Mouse (Mus musculus) CH12.LX (cell line): ENCODE data around the gene Entpd7. TPM values are rescaled to one million over a fixed set of nuclear protein-coding genes. Genes with fewer than 3 reads are reported as not detected.

ENCODE experiments used
- DNase-seq: peaks from one replicate; pipeline ENCODE4 v3.0.0-alpha.2; 2013; ENCODE audit errors: extremely low read depth
- H3K27ac ChIP-seq: 2 replicates; pipeline ENCODE4 v1.5.1; 2012; ENCODE audit warnings: low read depth, mild to moderate bottlenecking, control low read depth, moderate library complexity; ENCODE audit not compliant: insufficient read depth
- H3K27me3 ChIP-seq: replicated peaks from 2 replicates; pipeline ENCODE3; 2012; ENCODE audit warnings: inconsistent platforms
- H3K36me3 ChIP-seq, 2 experiments: replicated peaks in 1 of 2; 2 replicates each; pipeline versions ENCODE3 to v1.6.1; 2012; ENCODE audit warnings: inconsistent platforms in 1 of 2, low read length in 1 of 2, mild to moderate bottlenecking in 1 of 2, mixed read lengths in 1 of 2, moderate library complexity in 1 of 2; ENCODE audit not compliant: control insufficient read depth in 1 of 2, insufficient read depth in 1 of 2
- H3K4me1 ChIP-seq, 2 experiments: 2 replicates each; pipeline ENCODE4 v1.6.1; 2012; ENCODE audit warnings: inconsistent platforms in 1 of 2, moderate library complexity in 1 of 2; ENCODE audit not compliant: insufficient read depth in 2 of 2, control insufficient read depth in 1 of 2
- H3K4me2 ChIP-seq: 2 replicates; pipeline ENCODE4 v1.6.1; 2012; ENCODE audit warnings: low read depth, mild to moderate bottlenecking, control low read depth; ENCODE audit not compliant: poor library complexity, insufficient read depth, severe bottlenecking
- H3K4me3 ChIP-seq, 3 experiments: fragments of 150-350 bp in 1 of 3; sonication (generic) in 1 of 3; replicated peaks in 1 of 3; 2 replicates each; pipeline versions ENCODE3 to v1.5.1; 2011 to 2012; ENCODE audit warnings: low read depth in 2 of 3, low read length in 2 of 3, mild to moderate bottlenecking in 2 of 3, moderate library complexity in 2 of 3, control low read depth in 1 of 3, improper control_type of control experiment in 1 of 3, inconsistent platforms in 1 of 3, mixed read lengths in 1 of 3; ENCODE audit not compliant: poor library complexity in 1 of 3
- H3K79me2 ChIP-seq: replicated peaks from 2 replicates; pipeline ENCODE4 v1.6.1; 2012; ENCODE audit warnings: mild to moderate bottlenecking, moderate library complexity; ENCODE audit not compliant: control insufficient read depth, poor library complexity, insufficient read depth, severe bottlenecking; ENCODE audit errors: extremely low read depth
- H3K9ac ChIP-seq: 2 replicates; pipeline ENCODE4 v1.6.1; 2012; ENCODE audit warnings: low read depth, mild to moderate bottlenecking, control low read depth, moderate library complexity; ENCODE audit not compliant: insufficient read depth
- H3K9me3 ChIP-seq: replicated peaks from 2 replicates; pipeline ENCODE3; 2012; ENCODE audit warnings: low read length, inconsistent platforms, mixed read lengths
- CHD2 ChIP-seq: IDR thresholded peaks from 2 replicates; pipeline ENCODE4 v1.6.1; 2011; ENCODE audit warnings: low read length, improper control_type of control experiment
- CTCF ChIP-seq, 2 experiments: IDR thresholded peaks in 1 of 2; conservative IDR thresholded peaks in 1 of 2; 2 replicates each; pipeline ENCODE4 v1.5.1; 2011 to 2012; ENCODE audit warnings: low read depth in 2 of 2, low read length in 2 of 2, improper control_type of control experiment in 1 of 2, inconsistent platforms in 1 of 2, mild to moderate bottlenecking in 1 of 2, moderate library complexity in 1 of 2
- E2F4 ChIP-seq: IDR thresholded peaks from 2 replicates; pipeline ENCODE4 v1.6.1; 2011; ENCODE audit warnings: low read depth, low read length, improper control_type of control experiment; ENCODE audit not compliant: insufficient replicate concordance
- ELF1 ChIP-seq: IDR thresholded peaks from 2 replicates; pipeline ENCODE4 v1.6.1; 2014; ENCODE audit warnings: low read depth, mild to moderate bottlenecking, inconsistent platforms, low read length, improper control_type of control experiment
- EP300 ChIP-seq: IDR thresholded peaks from 2 replicates; pipeline ENCODE4 v1.6.1; 2011; ENCODE audit warnings: low read length, improper control_type of control experiment
- ETS1 ChIP-seq: conservative IDR thresholded peaks from 2 replicates; pipeline ENCODE4 v1.6.1; 2012; ENCODE audit warnings: low read depth, mild to moderate bottlenecking, inconsistent platforms, low read length, improper control_type of control experiment, moderate library complexity
- HCFC1 ChIP-seq: IDR thresholded peaks from 2 replicates; pipeline ENCODE4 v1.6.1; 2012; ENCODE audit warnings: low read depth, mild to moderate bottlenecking, inconsistent platforms, low read length, improper control_type of control experiment
- JUN ChIP-seq: IDR thresholded peaks from 2 replicates; pipeline ENCODE4 v1.6.1; 2011; ENCODE audit warnings: low read depth, mild to moderate bottlenecking, low read length, improper control_type of control experiment, moderate library complexity; ENCODE audit not compliant: insufficient read depth
- MAX ChIP-seq: IDR thresholded peaks from 2 replicates; pipeline ENCODE4 v1.6.1; 2011; ENCODE audit warnings: low read length, improper control_type of control experiment
- MAZ ChIP-seq: IDR thresholded peaks from 2 replicates; pipeline ENCODE4 v1.6.1; 2012; ENCODE audit warnings: low read depth, mild to moderate bottlenecking, inconsistent platforms, low read length, improper control_type of control experiment, moderate library complexity
- MEF2A ChIP-seq: IDR thresholded peaks from 2 replicates; pipeline ENCODE4 v1.6.1; 2014; ENCODE audit warnings: low read depth, mild to moderate bottlenecking, inconsistent platforms, low read length, improper control_type of control experiment, borderline replicate concordance
- MXI1 ChIP-seq: IDR thresholded peaks from 2 replicates; pipeline ENCODE4 v1.6.1; 2011; ENCODE audit warnings: mild to moderate bottlenecking, low read depth, low read length, improper control_type of control experiment
- MYC ChIP-seq: IDR thresholded peaks from 2 replicates; pipeline ENCODE4 v1.6.1; 2011; ENCODE audit warnings: low read depth, mild to moderate bottlenecking, improper control_type of control experiment, low read length
- NELFE ChIP-seq: IDR thresholded peaks from 2 replicates; pipeline ENCODE4 v1.6.1; 2011; ENCODE audit warnings: low read depth, low read length, improper control_type of control experiment
- NRF1 ChIP-seq: IDR thresholded peaks from 2 replicates; pipeline ENCODE4 v1.6.1; 2014; ENCODE audit warnings: low read depth, mild to moderate bottlenecking, inconsistent platforms, low read length, improper control_type of control experiment, moderate library complexity
- PAX5 ChIP-seq: IDR thresholded peaks from 2 replicates; pipeline ENCODE4 v1.6.1; 2012; ENCODE audit warnings: low read length, inconsistent platforms, mixed read lengths
- POLR2AphosphoS2 ChIP-seq: IDR thresholded peaks from 2 replicates; pipeline ENCODE4 v1.6.1; 2011; ENCODE audit warnings: low read depth, low read length, improper control_type of control experiment
- RAD21 ChIP-seq: IDR thresholded peaks from 2 replicates; pipeline ENCODE4 v1.6.1; 2011; ENCODE audit warnings: low read depth, mild to moderate bottlenecking, low read length, improper control_type of control experiment, moderate library complexity
- SIN3A ChIP-seq: IDR thresholded peaks from 2 replicates; pipeline ENCODE4 v1.6.1; 2012; ENCODE audit warnings: low read length, improper control_type of control experiment, inconsistent platforms
- SMC3 ChIP-seq: IDR thresholded peaks from 2 replicates; pipeline ENCODE4 v1.6.1; 2011; ENCODE audit warnings: low read depth, low read length, improper control_type of control experiment
- TBP ChIP-seq: conservative IDR thresholded peaks from 2 replicates; pipeline ENCODE4 v1.6.1; 2011; ENCODE audit warnings: low read depth, low read length, improper control_type of control experiment
- TCF12 ChIP-seq: IDR thresholded peaks from 2 replicates; pipeline ENCODE4 v1.6.1; 2014; ENCODE audit warnings: low read depth, mild to moderate bottlenecking, inconsistent platforms, low read length, improper control_type of control experiment
- USF1 ChIP-seq: IDR thresholded peaks from 2 replicates; pipeline ENCODE4 v1.6.1; 2014; ENCODE audit warnings: low read depth, mild to moderate bottlenecking, inconsistent platforms, low read length, improper control_type of control experiment
- USF2 ChIP-seq: conservative IDR thresholded peaks from 2 replicates; pipeline ENCODE4 v1.6.1; 2011; ENCODE audit warnings: low read depth, low read length, improper control_type of control experiment
- ZC3H11A ChIP-seq: IDR thresholded peaks from 2 replicates; pipeline ENCODE4 v1.6.1; 2012; ENCODE audit warnings: low read depth, mild to moderate bottlenecking, inconsistent platforms, low read length, improper control_type of control experiment
- ZNF384 ChIP-seq: IDR thresholded peaks from 2 replicates; pipeline ENCODE4 v1.6.1; 2012; ENCODE audit warnings: low read depth, low read length, improper control_type of control experiment, inconsistent platforms
- dilution Hi-C: fragments of 300-500 bp; cut with MboI; formaldehyde crosslinking; loops from 2 replicates; pipeline ENCODE4 v1.14.3; 2020; ENCODE audit warnings: low sequenced_read_pairs; ENCODE audit not compliant: extremely low pct_unique_long_range_greater_than_20kb, extremely low pct_ligation_motif_present
- in situ Hi-C: fragments of 300-500 bp; cut with MboI; formaldehyde crosslinking; loops from 3 replicates; pipeline ENCODE4 v1.14.3; 2019; ENCODE audit warnings: low sequenced_read_pairs, low pct_ligation_motif_present, low pct_unique_long_range_greater_than_20kb, mixed read lengths
- polyA plus RNA-seq: library from polyadenylated mRNA; unstranded; fragments of >175 nt; gene quantifications from 2 replicates; pipeline ENCODE4 v1.2.1, GENCODE M21; 2012; ENCODE audit warnings: low read depth; ENCODE audit not compliant: insufficient read length
- total RNA-seq, 2 experiments: library from RNA; depleted of rRNA; stranded (reverse); fragments of 300-350 nt in 1 of 2; fragments of >200 nt in 1 of 2; gene quantifications; 2 replicates each; pipeline ENCODE4 v1.2.3; 2012 to 2014

Entpd7 gene
- total and polyA plus RNA-seq, 3 experiments: 2.7 to 6.0 (median 4.0) TPM

DNA sequence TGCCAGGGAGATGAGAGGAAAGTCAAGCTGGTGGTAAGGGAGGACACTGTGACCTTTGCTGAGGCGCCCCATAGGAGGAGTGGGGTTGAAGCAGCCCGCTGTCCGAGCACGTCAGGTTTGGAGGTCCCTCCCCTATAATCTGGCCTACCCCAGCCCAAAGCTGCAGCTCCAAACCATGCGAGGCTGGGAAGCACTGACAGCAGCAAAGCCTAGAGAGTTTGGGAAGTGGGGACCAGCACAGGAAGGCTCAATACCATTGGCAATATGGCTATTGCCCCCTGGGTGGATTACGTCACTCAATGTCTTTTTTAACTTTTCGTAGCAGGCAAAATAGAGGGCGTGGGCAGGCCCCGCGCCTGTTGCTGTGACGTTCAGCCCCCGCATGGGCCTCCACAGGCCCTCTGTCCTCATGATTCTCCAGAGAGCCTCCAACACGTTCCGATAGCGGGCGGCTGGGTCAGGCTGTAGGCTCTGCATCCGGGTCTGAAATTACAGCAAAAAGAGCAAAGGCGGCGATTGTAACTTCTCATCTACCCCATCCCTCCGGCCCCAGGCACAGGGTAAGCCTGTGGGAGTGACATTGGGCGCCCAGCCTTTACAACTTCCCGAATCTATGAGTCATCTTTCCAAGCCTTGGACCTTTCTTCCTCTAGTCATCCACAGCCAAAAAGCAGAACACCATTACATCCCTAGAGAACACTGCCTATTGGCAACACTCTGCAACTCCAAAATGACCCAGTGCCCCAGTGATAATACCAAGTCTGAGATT is 22.6 kb upstream of the Entpd7 start:
- dilution Hi-C loops: no loop called here
- Histone ChIP-seq H3K36me3 (peaks cover 23 to 78% of the 10 kb centered on the region in 2 experiments), H3K4me2 (no peak overlapping the region), H3K4me3 (no peak overlapping the region), H3K9me3 (no peaks in the 10 kb centered on the region), H3K79me2 (no peaks in the 10 kb centered on the region; the same call in none of the 2 replicates), H3K4me1 (peaks cover 6 to 50% of the 10 kb centered on the region in 2 experiments), H3K9ac (no peak overlapping the region), H3K27ac (no peak overlapping the region), H3K27me3 (no peaks in the 10 kb centered on the region)
- TF ChIP-seq USF2 (no peak), MAX (no peak), PAX5 (no peak), MAZ (no peak), SIN3A (no peak), ETS1 (no peak), NRF1 (no peak), SMC3 (no peak), MEF2A (no peak), POLR2AphosphoS2 (no peak)
- in situ Hi-C loops: no loop called here
- no peak for DNase-seq

DNA sequence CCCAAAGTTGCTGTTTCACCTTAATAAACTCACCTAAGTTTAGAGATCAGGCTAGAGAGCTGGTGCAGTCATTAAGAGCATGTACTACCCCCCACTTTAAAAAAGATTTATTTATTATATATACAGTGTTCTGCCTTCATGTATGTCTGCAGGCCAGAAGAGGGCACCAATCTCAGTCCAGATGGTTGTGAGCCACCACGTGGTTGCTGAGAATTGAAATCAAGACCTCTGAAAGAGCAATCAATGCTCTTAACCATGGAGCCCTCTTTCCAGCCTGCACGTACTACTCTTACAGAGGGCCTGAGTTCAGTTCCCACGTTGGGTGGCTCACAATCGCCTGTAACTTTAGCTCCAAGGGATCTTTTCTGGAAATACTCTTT is 22.1 kb upstream of the Entpd7 start:
- Histone ChIP-seq H3K27me3 (no peaks in the 10 kb centered on the region), H3K9ac (no peak overlapping the region), H3K9me3 (no peaks in the 10 kb centered on the region), H3K4me3 (no peak overlapping the region), H3K4me2 (no peak overlapping the region), H3K4me1 (peaks cover 0 to 48% of the 10 kb centered on the region in 2 experiments; a peak in 3 of 4 replicates), H3K79me2 (peaks cover 2% of the 10 kb centered on the region), H3K27ac (no peak overlapping the region), H3K36me3 (peaks cover 23 to 76% of the 10 kb centered on the region in 2 experiments)
- dilution Hi-C loops (no loop called here), in situ Hi-C loops (no loop called here)
- DNase-seq: peak; percentile 47
- TF ChIP-seq MYC (peak; percentile 98), ETS1 (no peak), MXI1 (no peak), USF1 (peak; percentile 44; the same call in 1 of the 2 replicates), NELFE (no peak), ZNF384 (no peak), TCF12 (no peak), CTCF (conservative IDR thresholded peaks at IDR 0.05 in 1 of 2, IDR thresholded peaks at IDR 0.05 in 1 of 2; ENCODE audit: low read depth in 2 of 2, low read length in 2 of 2) (peak in 1 of 2 experiments; percentile 69; a peak in 2 of 4 replicates), HCFC1 (no peak), RAD21 (peak; percentile 18), ZC3H11A (no peak), USF2 (peak; percentile 35), ELF1 (no peak), NRF1 (no peak), MAZ (no peak), TBP (no peak), SIN3A (no peak), CHD2 (no peak), JUN (no peak), MAX (peak; percentile 92), POLR2AphosphoS2 (no peak), SMC3 (peak; percentile 39; the same call in 1 of the 2 replicates), E2F4 (no peak), EP300 (no peak)
